Mouse (Mus musculus): Measurements from ENCODE around the gene Tmem63b.

- no peak for TF ChIP-seq CTCF (IDR thresholded peaks at IDR 0.05)
- peak; percentile 69 for TF ChIP-seq EP300 (IDR thresholded peaks at IDR 0.05)
Observed at GRCm38 (mm10) chr17:45700496-45701235, 14.0 kb upstream of the Tmem63b start.

Measured in lung, postnatal 0 days (tissue).